Mouse (Mus musculus): ENCODE measurements around the gene Hoxd12.

Hoxd12 gene

DNA sequence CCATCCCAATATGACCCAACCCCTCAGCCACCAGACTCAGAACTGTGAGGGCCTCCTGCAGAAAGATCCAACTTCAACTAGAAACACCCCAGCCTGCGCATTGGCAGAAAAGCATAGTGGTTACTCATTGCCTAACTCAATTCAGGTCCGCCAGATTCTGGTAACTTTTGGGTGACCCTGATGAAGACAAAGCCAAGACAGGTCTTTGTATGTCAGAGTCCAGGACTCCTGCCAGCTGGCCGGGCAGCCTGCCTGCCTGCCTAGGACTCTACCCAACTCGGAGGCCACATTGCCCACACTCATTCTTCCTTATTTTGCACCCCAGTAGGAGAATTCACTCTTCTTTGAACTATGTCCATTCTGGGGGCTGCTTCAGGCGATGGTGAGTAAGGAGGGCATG lies 51.7 kb downstream of the Hoxd12 start, which contains the start of gene Gm28230:
Gene Gm28230, plus strand, starts transcription at position 178 of the 400 bp plus-strand sequence.
- in situ Hi-C loops (cut with MboI, MseI): no loop called here

DNA sequence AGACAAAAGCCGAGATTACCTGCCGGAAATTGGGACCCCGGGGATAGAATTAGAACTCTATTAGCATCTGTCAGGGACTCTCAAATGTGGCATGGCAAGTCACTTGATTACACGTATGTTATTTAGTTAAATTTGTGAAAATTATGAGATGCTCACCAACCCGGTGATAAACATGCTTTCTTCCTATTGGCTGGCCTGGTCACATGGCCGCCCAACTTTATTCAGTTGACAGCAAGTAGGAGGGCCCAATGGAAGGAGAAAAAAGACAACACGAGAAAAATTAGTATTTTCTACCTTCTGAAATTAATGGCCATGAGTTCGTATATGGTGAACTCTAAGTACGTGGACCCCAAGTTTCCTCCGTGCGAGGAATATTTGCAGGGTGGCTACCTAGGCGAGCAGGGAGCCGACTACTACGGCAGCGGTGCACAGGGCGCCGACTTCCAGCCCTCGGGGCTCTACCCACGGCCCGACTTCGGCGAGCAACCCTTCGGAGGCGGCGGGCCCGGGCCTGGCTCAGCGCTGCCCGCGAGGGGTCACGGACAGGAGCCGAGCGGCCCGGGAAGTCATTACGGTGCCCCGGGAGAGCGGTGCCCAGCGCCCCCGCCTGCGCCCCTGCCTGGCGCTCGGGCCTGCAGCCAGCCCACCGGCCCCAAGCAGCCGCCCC lies 52.3 kb downstream of the Hoxd12 start:
- in situ Hi-C loops (cut with MboI, MseI): no loop called here

Data from regulatory T cell (primary cell).